Mouse (Mus musculus): Measurements from ENCODE around the gene Lrba. TPM values are rescaled to one million over a fixed set of nuclear protein-coding genes. Genes with fewer than 3 reads are reported as not detected.

Lrba gene
- total RNA-seq, 4 experiments from 2014 or later: 25.0 to 29.4 (median 25.7) TPM

Other genes starting within 250 kb of the Lrba start
- not detected for gene Prss48, start 222.2 kb upstream of the Lrba start, total RNA-seq (2022)
- 100 to 1,000 TPM; 415 to 510 (median 453) TPM for gene Rps3a1, start 82.0 kb upstream of the Lrba start, total RNA-seq (2022)

Measured in gastrocnemius, adult 8-10 months (tissue).